Mouse (Mus musculus) adrenal gland (tissue): Measurements from ENCODE around the gene Zmynd11.
"Not testable (repeated sequence)": the region's sequence is repeated elsewhere in the genome, so short reads cannot be mapped to it uniquely, and the experiment has no call there.

ENCODE experiments used
- intact Hi-C: fragments of 180-260 bp; cut with DNase I; formaldehyde crosslinking; loops from one replicate; pipeline ENCODE4 v1.15.1; 2025
- long read RNA-seq, 2 experiments: library from polyadenylated mRNA; unstranded; transcript quantifications; one replicate each; pipeline ENCODE4 v2.0.0; 2020; ENCODE audit warnings: borderline replicate concordance in 1 of 2; ENCODE audit not compliant: insufficient replicate concordance in 1 of 2

Zmynd11 gene
- long read RNA-seq, experiment 1, partial matches to known transcripts = 8 of 22 reads
- long read RNA-seq, experiment 1, other reads (novel, unspliced or antisense) = 10 of 22 reads
- long read RNA-seq, experiment 2, full-length matches to known transcripts = 6 of 44 reads
- long read RNA-seq, experiment 2, partial matches to known transcripts = 18 of 44 reads
- long read RNA-seq, experiment 2, other reads (novel, unspliced or antisense) = 20 of 44 reads

DNA sequence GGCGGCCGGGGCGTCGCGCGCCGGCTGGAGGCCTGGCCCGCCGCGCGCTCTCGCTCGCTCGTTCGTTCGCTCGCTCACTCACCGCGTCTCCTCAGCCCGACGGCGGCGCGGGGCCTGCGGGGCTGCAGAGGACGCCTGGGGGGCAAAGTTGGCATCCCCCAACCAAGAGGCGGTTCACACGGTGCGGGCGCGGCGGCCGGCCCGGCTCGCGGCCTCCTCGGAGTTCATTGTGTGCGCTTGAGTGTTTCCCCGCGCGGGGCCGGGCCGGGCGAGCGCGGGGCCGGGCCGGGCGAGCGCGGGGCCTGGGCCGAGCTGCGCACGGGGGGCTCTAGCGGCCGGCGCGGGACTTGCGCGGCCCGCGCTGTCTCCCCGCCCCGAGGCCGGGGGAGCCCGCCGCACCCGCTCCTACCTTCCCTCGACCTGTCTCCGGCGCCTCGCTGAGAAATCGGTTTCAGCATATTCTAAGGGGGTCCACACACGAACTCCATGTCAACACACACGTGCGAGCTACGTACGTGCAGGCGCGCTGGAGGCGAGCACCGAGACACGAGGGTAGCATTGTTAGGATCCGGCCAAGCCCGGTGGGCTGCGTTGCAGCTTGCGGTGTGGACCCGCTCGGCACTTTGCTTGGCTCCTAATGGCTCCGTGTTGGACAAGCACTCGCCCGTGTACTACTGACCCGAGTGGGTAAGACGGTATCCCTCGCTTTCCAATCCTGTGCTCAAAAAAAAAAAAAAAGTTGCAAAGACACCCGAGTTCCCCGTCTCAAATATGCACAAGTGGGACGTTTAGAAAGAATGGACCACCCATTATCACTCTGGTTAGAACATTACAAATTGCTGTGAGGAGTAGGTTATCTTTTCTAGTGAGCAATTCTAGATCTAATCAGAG is at the start of gene Zmynd11:
Gene Zmynd11 (minus strand): TSS at position 685 of the 891 bp plus-strand sequence.
- intact Hi-C loops = no loop called here

DNA sequence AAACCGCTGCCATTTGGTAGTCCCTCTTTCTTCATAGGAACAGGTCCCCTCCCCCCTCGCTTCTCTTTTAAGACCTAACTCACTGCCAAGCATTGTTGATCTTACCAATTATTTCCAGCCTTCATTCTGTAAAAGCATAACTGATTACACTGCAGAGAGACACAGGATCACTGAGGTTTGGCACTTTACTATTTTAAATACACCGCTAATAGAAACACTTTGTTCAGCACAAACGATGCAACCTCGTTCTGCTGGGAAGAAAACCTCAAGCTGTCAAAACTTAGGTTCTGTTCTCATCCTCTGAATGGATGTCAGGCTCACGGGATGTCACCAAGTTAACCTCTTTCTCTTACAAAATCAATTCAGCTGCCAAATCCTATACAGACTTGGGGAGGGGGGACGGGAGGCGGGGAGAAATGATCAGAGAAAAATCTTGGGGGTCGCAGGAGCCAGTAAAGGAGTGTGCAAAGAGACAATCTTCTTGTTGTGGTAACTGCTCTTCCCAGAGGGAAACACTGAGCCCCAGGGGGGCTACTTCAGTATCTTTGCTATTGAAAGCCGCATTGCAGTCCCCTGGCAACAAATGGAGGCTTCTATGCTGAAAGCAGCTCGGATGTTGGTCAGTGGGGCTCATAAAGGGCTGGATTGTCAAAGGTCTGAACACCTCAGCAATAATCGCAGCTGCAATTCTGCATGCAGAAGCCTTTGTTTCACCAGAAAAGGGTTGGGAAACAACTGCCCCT is 30.9 kb upstream of the Zmynd11 start:
- intact Hi-C loops = no loop called here

DNA sequence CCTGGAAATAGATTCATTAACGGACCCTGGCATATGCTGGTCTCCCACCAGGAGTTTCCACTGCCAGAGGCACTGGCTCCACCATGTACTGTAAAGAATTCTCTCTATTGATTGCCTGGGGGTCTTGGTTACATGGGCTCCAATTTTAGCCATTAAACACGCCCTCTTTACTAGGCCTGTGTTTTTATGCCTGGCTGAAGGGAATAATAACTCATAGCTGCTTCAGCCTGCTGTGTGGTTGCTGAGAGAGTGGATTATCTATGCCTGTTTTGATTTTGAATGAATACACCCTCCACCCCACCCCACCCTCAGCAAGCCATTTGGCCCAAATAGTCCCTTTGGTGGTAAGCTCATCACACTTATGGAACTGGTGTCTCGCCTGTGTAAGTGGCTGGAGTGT is 20.9 kb upstream of the Zmynd11 start:
- intact Hi-C loops = no loop called here

DNA sequence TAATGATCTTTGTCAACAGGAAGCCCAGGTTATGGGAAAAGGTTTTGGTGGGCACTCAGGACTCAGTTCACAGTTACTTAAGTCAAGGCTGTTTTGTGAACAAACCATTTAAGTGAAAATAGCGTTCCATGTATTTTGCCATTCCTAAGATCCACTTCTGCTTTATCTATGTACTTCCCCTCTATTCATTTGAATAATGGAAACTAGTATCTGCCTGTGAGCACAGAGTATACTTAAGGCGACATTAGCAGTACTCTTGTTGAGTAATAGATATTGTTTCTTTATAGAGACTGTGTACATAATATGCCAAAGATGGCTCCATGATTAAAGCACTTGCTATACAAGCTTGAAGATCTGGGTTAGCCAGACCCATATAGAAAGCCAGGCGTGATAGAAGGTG is 18.6 kb upstream of the Zmynd11 start:
- intact Hi-C loops = no loop called here

DNA sequence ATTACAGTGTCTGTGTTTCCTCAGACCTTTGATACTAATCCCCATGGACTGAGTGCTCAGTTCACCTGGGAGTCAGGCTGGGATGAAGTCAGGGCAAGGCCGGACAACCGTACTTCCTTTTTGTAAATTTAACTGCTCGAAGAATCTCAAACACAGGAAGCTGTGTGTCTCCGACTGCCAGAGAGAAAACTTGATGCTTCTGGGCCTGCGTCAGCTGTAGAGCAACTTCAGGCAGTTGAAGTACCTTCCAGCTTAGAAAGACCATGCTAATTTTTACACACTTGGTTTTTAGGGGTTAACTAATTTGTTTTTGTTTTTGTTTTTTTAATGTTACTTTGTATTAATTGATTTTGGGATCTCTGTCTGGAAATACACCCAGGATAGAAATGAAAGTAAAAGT is 10.8 kb upstream of the Zmynd11 start:
- intact Hi-C loops = no loop called here

DNA sequence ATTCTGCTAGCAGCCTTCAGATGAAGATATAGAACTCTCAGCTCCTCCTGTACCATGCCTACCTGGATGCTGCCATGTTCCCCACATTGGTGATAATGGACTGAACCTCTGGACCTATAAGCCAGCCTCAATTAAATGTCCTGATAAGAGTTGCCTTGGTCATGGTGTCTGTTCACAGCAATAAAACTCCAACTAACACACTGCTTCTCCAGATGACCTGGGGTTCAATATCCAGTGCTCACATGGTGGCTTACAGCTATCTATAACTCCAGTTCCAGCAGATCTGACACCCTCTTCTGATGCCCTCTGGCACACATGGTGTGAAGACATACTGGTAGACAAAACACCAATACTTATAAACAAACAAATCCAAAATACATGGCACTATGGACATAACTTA is 8.9 kb upstream of the Zmynd11 start:
- intact Hi-C loops = no loop called here

DNA sequence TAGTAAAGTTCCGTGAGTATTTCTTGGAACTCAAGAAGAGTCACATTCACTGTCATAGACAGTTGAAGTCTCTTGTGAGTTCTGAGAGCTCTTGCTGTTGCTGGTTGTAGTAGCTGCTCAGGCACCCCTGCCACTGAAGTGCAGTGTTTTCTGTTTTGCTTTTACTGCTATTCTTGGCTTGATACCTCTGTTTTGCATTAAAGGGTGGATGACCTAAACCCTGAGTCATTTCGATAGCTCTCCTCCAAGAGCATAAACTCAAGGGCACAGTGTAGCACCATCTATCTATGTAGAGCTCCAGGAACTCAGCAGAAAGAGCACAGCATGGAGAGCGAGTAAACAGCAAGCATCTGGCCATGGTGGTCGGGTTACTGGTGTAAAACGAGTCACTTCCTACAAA is 2.1 kb upstream of the Zmynd11 start:
- intact Hi-C loops = no loop called here

DNA sequence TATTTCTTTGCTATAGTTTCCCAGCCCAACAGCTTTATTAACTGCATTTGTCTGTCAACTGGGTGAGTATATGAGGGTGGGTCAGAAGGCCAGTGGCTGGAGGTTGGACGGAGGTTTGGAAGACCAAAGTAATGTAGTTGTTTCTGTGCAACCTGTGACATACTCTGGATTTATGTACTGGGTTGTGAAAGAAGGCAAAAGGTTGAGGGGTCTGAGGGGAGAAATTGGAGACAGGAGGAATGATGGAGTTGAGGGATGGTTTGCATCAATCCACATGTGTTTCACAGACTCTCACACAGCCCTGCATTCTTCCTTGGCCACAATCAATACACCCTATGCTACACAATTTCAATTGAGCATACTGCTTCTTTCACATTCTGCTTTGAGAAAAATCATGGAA is 1.4 kb upstream of the Zmynd11 start:
- intact Hi-C loops = no loop called here

DNA sequence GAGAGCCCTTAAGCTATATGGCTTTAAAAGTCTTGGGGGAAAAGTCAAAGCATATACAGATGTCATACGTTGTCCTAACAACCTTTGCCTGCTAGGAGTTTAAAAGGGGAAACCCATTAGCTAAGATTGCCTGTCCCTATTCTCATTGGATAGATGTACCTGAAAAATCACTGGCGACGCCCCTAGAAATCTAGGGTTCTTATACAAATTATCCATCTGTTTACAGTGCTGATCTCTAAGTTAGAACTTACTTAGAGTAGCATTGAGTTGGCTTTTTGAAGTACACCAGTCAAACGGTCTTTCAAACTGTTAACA is 364 bp upstream of the Zmynd11 start:
- intact Hi-C loops = no loop called here

DNA sequence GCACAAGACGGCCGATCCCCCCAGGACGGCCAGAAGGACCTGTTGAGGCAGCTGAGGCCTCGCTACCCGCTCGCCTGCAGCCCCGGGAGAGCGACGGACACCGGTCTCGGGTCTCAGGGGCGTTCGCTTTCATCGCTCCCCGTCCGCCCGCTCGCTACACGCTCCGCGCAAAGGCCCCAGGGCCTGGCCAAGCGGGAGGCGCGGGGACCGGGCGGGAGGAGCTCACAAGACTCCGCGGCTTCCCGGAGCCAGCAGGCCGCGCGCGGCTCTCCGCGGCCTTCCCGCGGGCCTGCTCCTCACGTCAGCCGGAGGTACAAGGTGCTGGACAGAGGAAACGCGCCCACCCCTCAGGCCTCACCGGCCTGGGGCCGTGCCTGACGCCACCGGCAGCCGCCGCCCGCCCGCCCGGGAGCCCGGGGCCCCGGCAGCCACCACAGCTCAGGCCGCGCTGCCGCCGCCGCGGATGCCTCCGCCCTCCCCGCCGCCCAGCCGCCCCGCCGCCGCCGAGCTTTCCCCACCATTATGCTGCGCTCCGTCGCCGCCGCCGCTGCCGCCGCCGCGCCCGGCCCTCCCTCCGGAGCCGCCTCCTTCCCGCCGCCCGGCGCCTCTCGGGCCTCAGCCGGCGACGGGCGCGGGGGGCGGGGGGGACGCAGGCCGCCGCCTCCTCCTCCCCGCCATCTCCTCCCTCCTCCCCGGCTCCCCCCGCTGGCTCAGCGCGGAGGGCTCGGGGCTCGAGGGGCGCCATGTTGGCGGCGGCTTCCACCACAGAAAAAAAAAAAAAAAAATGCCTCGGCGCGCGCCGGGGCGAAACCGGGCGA is 1.1 kb downstream of the Zmynd11 start:
- intact Hi-C loops = no loop called here

DNA sequence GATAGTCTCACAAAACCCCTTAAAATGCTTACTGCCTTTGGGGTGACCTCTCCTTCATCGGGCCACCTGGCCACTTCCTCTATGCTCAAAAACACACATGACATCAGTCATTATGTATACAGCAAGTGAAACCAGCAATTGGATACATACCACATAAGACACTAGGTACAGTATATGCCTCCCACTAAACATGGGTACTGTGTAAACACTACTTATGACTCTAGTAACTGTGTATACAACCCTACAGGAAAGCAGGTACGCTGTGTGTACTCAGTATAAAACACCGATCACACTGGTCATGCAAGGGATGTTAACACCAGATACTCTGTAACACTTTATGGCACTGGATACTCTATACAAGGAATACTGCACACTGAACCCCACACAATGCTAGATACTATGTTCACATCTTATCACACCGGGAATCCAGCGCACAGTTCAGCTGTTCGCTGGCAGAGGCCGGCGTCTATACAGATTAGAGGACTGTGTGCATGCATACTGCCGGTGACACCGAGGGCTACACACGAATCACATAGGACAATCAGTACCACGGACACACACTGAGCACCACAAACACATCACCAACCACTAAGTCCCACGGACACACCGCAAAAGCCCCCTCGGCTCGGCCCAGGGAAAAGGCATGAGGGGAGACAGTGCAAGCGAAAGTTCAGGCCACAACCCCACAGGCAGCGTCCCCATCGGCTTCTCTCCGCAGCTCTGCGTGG is 1.9 kb downstream of the Zmynd11 start:
- intact Hi-C loops = no loop called here

DNA sequence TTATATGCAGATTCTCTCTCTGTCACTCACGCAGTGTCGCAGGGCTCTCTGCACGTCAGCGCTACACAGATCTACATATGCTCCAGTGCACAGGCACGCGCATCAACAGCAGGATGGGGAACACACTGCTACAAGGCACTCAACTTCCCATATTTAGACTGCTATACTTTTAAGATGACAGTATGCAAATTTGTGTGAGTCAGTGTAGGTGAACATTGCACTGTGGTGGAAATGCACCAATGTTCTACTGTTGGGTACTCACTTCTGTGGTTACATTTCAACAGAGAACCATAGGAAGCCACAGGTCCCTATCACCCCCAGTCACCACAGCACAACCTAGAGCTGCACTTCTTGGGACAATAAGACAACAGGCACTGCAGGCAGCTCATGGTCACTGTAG is 5.1 kb downstream of the Zmynd11 start:
- intact Hi-C loops = no loop called here

DNA sequence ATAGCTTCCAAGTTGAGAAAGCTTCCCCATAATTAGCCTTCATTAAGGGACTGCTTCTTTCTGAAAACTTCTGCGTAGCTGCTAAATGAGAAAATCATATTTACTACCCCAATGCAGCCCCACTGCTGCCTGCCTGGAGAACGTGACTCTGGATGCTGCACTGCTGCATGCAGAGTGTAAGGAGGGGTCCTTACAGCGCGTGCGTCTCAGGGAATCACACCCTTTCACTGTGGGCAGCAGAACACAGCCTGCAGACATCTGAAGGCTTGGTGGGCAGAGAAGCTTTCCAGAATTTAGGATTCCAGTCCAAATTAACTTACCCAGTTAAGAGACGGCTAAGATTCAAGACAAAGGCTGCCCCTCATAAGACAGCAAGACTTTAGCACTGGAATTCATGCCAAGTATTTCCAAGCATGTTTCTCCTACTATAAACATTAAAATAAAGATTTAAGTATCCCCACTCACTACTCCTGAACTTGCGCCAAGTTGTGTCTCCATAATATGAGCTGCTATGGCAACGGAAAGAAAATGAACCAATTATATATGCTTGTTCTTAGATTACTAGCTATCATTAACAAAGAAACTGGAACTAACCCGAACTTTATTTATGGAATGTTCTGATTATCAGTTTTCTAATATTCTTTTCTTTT is 7.2 kb downstream of the Zmynd11 start:
- intact Hi-C loops = no loop called here

DNA sequence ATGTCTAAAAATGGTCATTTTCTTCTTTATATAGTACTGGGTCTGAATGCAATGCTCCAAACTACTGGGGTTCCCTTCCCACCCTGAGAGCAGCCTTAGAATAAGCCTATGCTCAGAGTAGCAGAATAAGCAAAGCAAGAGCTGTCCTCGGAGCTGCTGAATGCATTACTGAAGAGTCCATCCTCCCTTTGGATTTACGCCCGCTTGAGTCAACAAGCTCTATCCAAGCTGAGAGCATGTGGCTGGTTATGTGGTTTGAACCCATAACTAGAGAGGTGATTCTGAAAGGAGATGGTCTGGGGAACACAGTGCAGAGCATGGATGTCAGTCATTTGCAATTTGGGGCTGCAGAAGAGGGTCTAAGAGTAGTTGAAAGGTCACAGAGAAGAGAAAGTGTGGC is 11.4 kb downstream of the Zmynd11 start:
- intact Hi-C loops = no loop called here

DNA sequence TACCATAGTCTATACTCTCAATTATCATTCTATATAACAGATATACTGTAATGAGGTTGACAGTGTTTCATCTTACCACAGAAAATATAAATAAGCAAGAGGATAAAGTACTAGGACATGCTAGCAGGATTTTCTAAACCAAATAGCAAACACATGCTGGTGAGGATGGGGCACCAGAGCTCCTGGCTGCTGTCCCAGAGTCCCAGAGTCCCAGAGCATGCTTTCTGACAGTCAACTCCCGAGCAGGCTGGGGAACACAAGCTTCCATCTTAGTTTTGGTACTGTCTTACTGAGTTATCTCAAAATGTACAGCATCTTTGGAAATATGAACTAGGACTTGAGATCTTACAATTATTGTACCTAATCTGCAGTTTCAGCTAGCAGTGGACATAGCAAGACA is 14.8 kb downstream of the Zmynd11 start:
- intact Hi-C loops = no loop called here

DNA sequence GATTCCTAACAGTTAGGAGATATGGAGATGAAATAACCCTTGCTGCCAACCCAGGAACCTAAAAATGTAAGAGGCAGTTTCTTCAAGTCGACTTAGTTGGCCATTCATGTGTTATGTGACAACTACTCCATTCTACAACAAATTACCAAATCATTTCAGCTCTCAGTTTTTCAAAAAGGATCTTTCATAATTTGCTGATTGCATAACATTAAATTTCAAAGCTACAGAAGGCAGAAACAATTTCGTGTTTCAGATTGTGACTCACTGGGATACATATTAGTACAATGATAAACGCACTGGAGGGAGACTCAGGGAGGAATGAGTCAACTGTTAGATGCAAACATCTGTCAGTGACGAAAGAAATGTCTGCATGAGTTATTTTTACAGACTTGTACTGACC is 15.3 kb downstream of the Zmynd11 start:
- intact Hi-C loops = no loop called here

DNA sequence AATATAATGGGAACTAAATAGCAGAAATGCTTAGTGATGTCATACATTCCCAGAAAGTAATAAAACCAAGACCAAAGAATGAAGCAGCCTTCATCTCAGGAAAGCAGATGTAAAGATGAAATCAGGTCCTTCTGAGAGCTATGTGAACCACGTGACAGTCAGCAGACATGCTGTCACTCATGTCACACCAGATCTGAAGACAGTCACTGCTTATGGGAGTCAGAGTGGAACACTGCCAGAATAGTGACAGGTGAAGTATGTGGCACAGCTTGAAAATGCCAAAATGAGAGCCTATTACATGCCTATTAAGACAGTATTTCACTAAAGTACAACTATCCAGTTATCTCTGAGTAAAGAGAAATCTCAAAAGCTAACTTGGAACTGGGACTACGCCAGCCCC is 26.9 kb downstream of the Zmynd11 start:
- intact Hi-C loops = no loop called here

DNA sequence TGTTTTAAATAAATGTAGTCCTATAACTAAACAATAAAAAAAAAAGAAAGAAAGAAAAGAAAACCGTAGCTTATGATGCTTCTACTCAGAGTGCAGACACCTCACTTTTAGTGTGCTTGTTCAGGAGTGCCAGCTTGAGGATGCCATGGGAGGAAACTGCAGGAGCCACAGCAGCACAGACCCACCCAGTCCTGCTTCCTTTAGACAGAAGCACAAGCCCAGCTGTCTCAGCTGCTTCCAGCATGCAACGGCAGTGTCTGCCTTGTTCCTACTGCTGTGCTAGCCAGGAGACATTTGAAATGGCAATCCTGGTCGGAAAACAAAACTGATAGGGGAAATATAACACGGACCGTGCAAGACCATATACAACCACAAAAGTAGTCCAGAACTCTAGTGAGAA is 28.1 kb downstream of the Zmynd11 start:
- intact Hi-C loops = no loop called here

DNA sequence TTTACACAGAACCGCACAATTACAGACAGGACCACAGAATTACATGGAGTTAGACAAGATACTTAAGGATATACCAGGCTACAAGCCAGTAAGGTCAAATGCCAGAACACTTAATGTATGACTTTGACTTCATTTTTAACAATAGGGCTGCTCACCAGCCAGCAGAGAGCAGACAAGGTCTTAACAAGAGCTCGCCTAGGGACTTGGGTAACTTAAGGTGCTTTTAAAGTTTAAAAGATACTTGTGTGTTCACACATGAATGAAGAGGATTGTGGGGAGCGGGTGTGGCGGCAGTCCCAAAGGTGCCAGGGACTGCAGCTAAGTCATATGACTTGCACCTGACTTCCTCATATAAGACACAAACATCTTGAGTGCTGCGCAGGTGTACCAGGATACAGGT is 32.9 kb downstream of the Zmynd11 start:
- intact Hi-C loops = not testable (repeated sequence)

DNA sequence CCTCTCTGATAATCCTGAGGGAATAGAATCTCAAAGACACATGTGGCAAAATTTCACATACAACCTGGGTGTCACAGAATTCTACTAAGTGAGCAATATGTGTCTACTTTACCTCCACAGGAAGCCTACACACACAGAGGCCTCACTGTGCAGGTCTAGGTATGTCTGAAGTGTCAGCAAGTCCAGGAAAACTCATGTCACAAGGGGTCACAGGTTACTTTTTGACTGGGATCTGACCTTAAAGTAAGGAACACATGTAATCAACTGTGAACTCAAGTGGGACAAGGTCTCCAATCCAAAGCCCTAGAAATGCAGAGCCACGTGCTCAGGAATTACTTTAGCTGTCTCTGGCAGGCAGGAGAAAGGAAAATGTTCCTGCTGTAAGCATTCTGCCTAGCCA is 36.1 kb downstream of the Zmynd11 start:
- intact Hi-C loops = no loop called here
